Mouse (Mus musculus) limb, embryonic 14.5 days (tissue): Measurements from ENCODE around the gene Adgrg4. TPM values are rescaled to one million over a fixed set of nuclear protein-coding genes. Genes with fewer than 3 reads are reported as not detected.

Experiments used
- ATAC-seq: fragments of 200-750 bp; cut with Nextera tagmentation; 2 replicates; pipeline ENCODE4 v1.8.0; 2017; ENCODE audit warnings: low read depth, moderate number of reproducible peaks, moderate TSS enrichment; ENCODE audit not compliant: low FRiP score
- DNase-seq: peaks from one replicate; pipeline ENCODE4 v3.0.0-alpha.2; 2015; ENCODE audit warnings: low spot score
- H3K27ac ChIP-seq: fragments of 300-500 bp; sonication (generic); replicated peaks from 2 replicates; pipeline ENCODE4 v1.5.1; 2014; ENCODE audit warnings: low read depth, mild to moderate bottlenecking, low read length, moderate library complexity, mixed read lengths
- H3K27me3 ChIP-seq: fragments of 300-500 bp; sonication (generic); 2 replicates; pipeline ENCODE4 v1.6.1; 2014; ENCODE audit warnings: low read length, mixed read lengths; ENCODE audit not compliant: control insufficient read depth, insufficient read depth
- H3K36me3 ChIP-seq: fragments of 300-500 bp; sonication (generic); 2 replicates; pipeline ENCODE4 v1.6.1; 2014; ENCODE audit warnings: mild to moderate bottlenecking, low read length, moderate library complexity, mixed read lengths; ENCODE audit not compliant: control insufficient read depth, insufficient read depth
- H3K4me1 ChIP-seq: fragments of 300-500 bp; sonication (generic); 2 replicates; pipeline ENCODE4 v1.6.1; 2014; ENCODE audit warnings: antibody characterized with exemption, low read length, mixed read lengths; ENCODE audit not compliant: control insufficient read depth, insufficient read depth
- H3K4me2 ChIP-seq: fragments of 300-500 bp; sonication (generic); replicated peaks from 2 replicates; pipeline ENCODE4 v1.6.1; 2014; ENCODE audit warnings: low read depth, mild to moderate bottlenecking, low read length, moderate library complexity; ENCODE audit not compliant: severe bottlenecking
- H3K4me3 ChIP-seq: fragments of 300-500 bp; sonication (generic); replicated peaks from 2 replicates; pipeline ENCODE4 v1.5.1; 2014; ENCODE audit warnings: low read length
- H3K9ac ChIP-seq: fragments of 300-500 bp; sonication (generic); 2 replicates; pipeline ENCODE4 v1.6.1; 2014; ENCODE audit warnings: mild to moderate bottlenecking, low read depth, low read length, moderate library complexity; ENCODE audit not compliant: severe bottlenecking
- H3K9me3 ChIP-seq: fragments of 300-500 bp; sonication (generic); 2 replicates; pipeline ENCODE4 v1.6.1; 2016; ENCODE audit warnings: low read length; ENCODE audit not compliant: control insufficient read depth
- POLR2A ChIP-seq: fragments of 200-500 bp; IDR thresholded peaks from 2 replicates; pipeline ENCODE4 v1.8.0; 2012; ENCODE audit warnings: inconsistent platforms, mild to moderate bottlenecking, moderate library complexity, borderline replicate concordance; ENCODE audit not compliant: insufficient read depth, insufficient read length; ENCODE audit errors: extremely low read depth
- WGBS: fragments of 180-500 bp; shearing (Covaris S2); extraction: QIAGEN DNeasy Blood & Tissue Kit; methylation state at CpG from one replicate; pipeline ENCODE4 v1.1.7; 2014; 5-methylcytosine and 5-hydroxymethylcytosine counted together
- polyA plus RNA-seq, 2 experiments: library from polyadenylated mRNA; depleted of rRNA in 1 of 2; stranded (reverse) in 1 of 2; unstranded in 1 of 2; fragments of >200 nt; fragmentation: Nextera tagmentation in 1 of 2; extraction: Ambion mirVana in 1 of 2; gene quantifications; 2 replicates each; pipeline versions ENCODE4 v1.2.1 to v1.2.3; 2012 to 2014

The Adgrg4 gene
- polyA plus RNA-seq (2012; rRNA removed) (0.03 TPM in 1 of 2 replicates, not detected in the other), polyA plus RNA-seq (2014; fragmentation: Nextera tagmentation; extraction: Ambion mirVana) (not detected in 2 replicates)

GRCm38 (mm10) chrX:56869863-56870262, at the start of gene Adgrg4:
Gene Adgrg4 (plus strand): TSS chrX:56870163.
- H3K4me1 ChIP-seq: no peaks in the 10 kb centered on the region
- H3K4me2 ChIP-seq: no peak within 1 kb of the TSS
- no peak for ATAC-seq
- TF ChIP-seq POLR2A: no peak
- no peak within 1 kb of the TSS for H3K9ac ChIP-seq
- H3K9me3 ChIP-seq: no peaks in the 10 kb centered on the region
- no peak within 1 kb of the TSS for H3K4me3 ChIP-seq
- 63% methylated on average over 2 of the region's 2 CpGs for WGBS
- no peaks in the 10 kb centered on the region for H3K36me3 ChIP-seq
- no peaks in the 10 kb centered on the region for H3K27me3 ChIP-seq
- DNase-seq: no peak
- no peak within 1 kb of the TSS for H3K27ac ChIP-seq

GRCm38 (mm10) chrX:56821765-56822603, 48.0 kb upstream of the Adgrg4 start, which contains the start of gene Map7d3:
Gene Map7d3 (minus strand): TSS chrX:56822326.
- 20% methylated on average over 25 of the region's 35 CpGs for WGBS
- no peak for TF ChIP-seq POLR2A
- ATAC-seq: peak; percentile 68; the same call in 1 of the 2 replicates
- H3K9ac ChIP-seq: peak within 1 kb of the TSS; percentile 44
- H3K4me1 ChIP-seq: no peaks in the 10 kb centered on the region
- H3K36me3 ChIP-seq: no peaks in the 10 kb centered on the region
- H3K4me2 ChIP-seq: peak within 1 kb of the TSS; percentile 56
- no peaks in the 10 kb centered on the region for H3K27me3 ChIP-seq
- peak; percentile 30 for DNase-seq
- no peaks in the 10 kb centered on the region for H3K9me3 ChIP-seq
- peak within 1 kb of the TSS; percentile 41 for H3K4me3 ChIP-seq
- no peak within 1 kb of the TSS for H3K27ac ChIP-seq

- H3K4me3 ChIP-seq: no peak overlapping the region
- H3K36me3 ChIP-seq: no peaks in the 10 kb centered on the region
- ATAC-seq (no peak), DNase-seq (no peak)
- no peaks in the 10 kb centered on the region for H3K9me3 ChIP-seq
- TF ChIP-seq POLR2A: no peak
- no peaks in the 10 kb centered on the region for H3K4me1 ChIP-seq
- H3K4me2 ChIP-seq: no peak overlapping the region
- H3K9ac ChIP-seq: no peak overlapping the region
- no peaks in the 10 kb centered on the region for H3K27me3 ChIP-seq
- 81% methylated on average over 6 of the region's 6 CpGs for WGBS
- H3K27ac ChIP-seq: no peak overlapping the region
These were observed 42.5 kb upstream of the Adgrg4 start for GRCm38 (mm10) chrX:56827492-56827891.

GRCm38 (mm10) chrX:56835842-56836241, 34.1 kb upstream of the Adgrg4 start:
- WGBS: 84% methylated on average over 6 of the region's 6 CpGs
- no peak overlapping the region for H3K9ac ChIP-seq
- DNase-seq (no peak), ATAC-seq (no peak)
- no peaks in the 10 kb centered on the region for H3K36me3 ChIP-seq
- no peaks in the 10 kb centered on the region for H3K9me3 ChIP-seq
- no peaks in the 10 kb centered on the region for H3K4me1 ChIP-seq
- TF ChIP-seq POLR2A: no peak
- H3K4me3 ChIP-seq: no peak overlapping the region
- H3K27me3 ChIP-seq: no peaks in the 10 kb centered on the region
- H3K4me2 ChIP-seq: no peak overlapping the region
- no peak overlapping the region for H3K27ac ChIP-seq

GRCm38 (mm10) chrX:56839369-56839768, 30.6 kb upstream of the Adgrg4 start:
- Histone ChIP-seq H3K36me3 (no peaks in the 10 kb centered on the region), H3K4me2 (no peak overlapping the region), H3K27me3 (no peaks in the 10 kb centered on the region), H3K4me3 (no peak overlapping the region), H3K9me3 (no peaks in the 10 kb centered on the region), H3K9ac (no peak overlapping the region), H3K27ac (no peak overlapping the region), H3K4me1 (no peaks in the 10 kb centered on the region)
- DNase-seq (no peak), ATAC-seq (no peak)
- no peak for TF ChIP-seq POLR2A

- no peaks in the 10 kb centered on the region for H3K36me3 ChIP-seq
- 65% methylated on average over 5 of the region's 5 CpGs for WGBS
- H3K4me2 ChIP-seq: no peak overlapping the region
- H3K27ac ChIP-seq: no peak overlapping the region
- DNase-seq: no peak
- ATAC-seq: no peak
- no peak overlapping the region for H3K4me3 ChIP-seq
- no peak overlapping the region for H3K9ac ChIP-seq
- H3K9me3 ChIP-seq: no peaks in the 10 kb centered on the region
- TF ChIP-seq POLR2A: no peak
- H3K4me1 ChIP-seq: no peaks in the 10 kb centered on the region
- no peaks in the 10 kb centered on the region for H3K27me3 ChIP-seq
These were observed 28.7 kb upstream of the Adgrg4 start for GRCm38 (mm10) chrX:56841255-56841654.
